ENCODE assay signal across 10 mouse cellular contexts in genomic region chr3:90644220-90644619, GRCm38 (mm10). TPM values are rescaled to one million over a fixed set of nuclear protein-coding genes. Genes with fewer than 3 reads are reported as not detected.
DNase-seq lines count a peak whose midpoint lies in the region; ATAC-seq lines count a peak whose summit lies in the region.
"Had no signal": no experiment of that assay in that cellular context is flagged by ENCODE, and none has a peak within 500 bp of the region (broad histone marks: within the 10 kb centered on the region; RNA-seq: fewer than 3 reads in every experiment).

No protein-coding gene starts in this region.

- H3K4me2 ChIP-seq in hindbrain, embryonic 12.5 days (replicated peaks): no peak overlapping the region
- no peak overlapping the region for H3K4me2 ChIP-seq in limb, embryonic 11.5 days (ENCODE audit: low read depth, severe bottlenecking)

- H3K9me3 ChIP-seq in hindbrain, embryonic 10.5 days: no peaks in the 10 kb centered on the region
- H3K9me3 ChIP-seq in hindbrain, embryonic 12.5 days (replicated peaks): no peaks in the 10 kb centered on the region
- H3K9me3 ChIP-seq in limb, embryonic 11.5 days (ENCODE audit: control insufficient read depth, low read length): no peaks in the 10 kb centered on the region

- ATAC-seq in hindbrain, embryonic 12.5 days (ENCODE audit: low FRiP score): no peak
- no peak for ATAC-seq in limb, embryonic 11.5 days (ENCODE audit: insufficient number of reproducible peaks, low FRiP score, low TSS enrichment, low read depth)

- H3K9ac ChIP-seq in hindbrain, embryonic 12.5 days: no peak overlapping the region
- H3K9ac ChIP-seq in limb, embryonic 11.5 days (ENCODE audit: low read length): no peak overlapping the region

- H3K4me3 ChIP-seq in hindbrain, embryonic 10.5 days: no peak overlapping the region
- H3K4me3 ChIP-seq in hindbrain, embryonic 12.5 days: no peak overlapping the region
- H3K4me3 ChIP-seq in limb, embryonic 11.5 days (ENCODE audit: low read depth, low read length): no peak overlapping the region
- H3K4me3 ChIP-seq: myocyte had no signal

- intact Hi-C loops in gastrocnemius, postnatal 14 days (cut with DNase I; ENCODE audit: low total_unique reads): no loop called here

- peak; percentile 15 for DNase-seq in hindbrain, embryonic 10.5 days (ENCODE audit: low spot score)
- DNase-seq in A20 (ENCODE audit: low read depth, low spot score): peak; percentile 47
- peak; percentile 41 for DNase-seq in T-cell, adult 2 months (ENCODE audit: low spot score)
- peak; percentile 28 for DNase-seq in gastrocnemius, postnatal 14 days
- DNase-seq in limb, embryonic 11.5 days (ENCODE audit: low spot score): peak; percentile 60
- DNase-seq in spleen, postnatal 4 days (ENCODE audit: low spot score in 2 of 2): peak; percentile 46 to 82
- DNase-seq in cerebellum, adult 9-11 months: no peak

- no peaks in the 10 kb centered on the region for H3K27me3 ChIP-seq in hindbrain, embryonic 10.5 days (ENCODE audit: insufficient read depth, poor library complexity, severe bottlenecking)
- no peaks in the 10 kb centered on the region for H3K27me3 ChIP-seq in hindbrain, embryonic 12.5 days
- no peaks in the 10 kb centered on the region for H3K27me3 ChIP-seq in limb, embryonic 11.5 days (ENCODE audit: control insufficient read depth, insufficient read depth, low read length)

- H3K36me3 ChIP-seq in hindbrain, embryonic 10.5 days: no peaks in the 10 kb centered on the region
- no peaks in the 10 kb centered on the region for H3K36me3 ChIP-seq in hindbrain, embryonic 12.5 days
- H3K36me3 ChIP-seq in limb, embryonic 11.5 days (ENCODE audit: control insufficient read depth, insufficient read depth, low read length): no peaks in the 10 kb centered on the region

- no peak overlapping the region for H3K27ac ChIP-seq in hindbrain, embryonic 10.5 days
- no peak overlapping the region for H3K27ac ChIP-seq in hindbrain, embryonic 12.5 days
- no peak overlapping the region for H3K27ac ChIP-seq in limb, embryonic 11.5 days (replicated peaks; ENCODE audit: low read depth, low read length)

- H3K4me1 ChIP-seq in hindbrain, embryonic 10.5 days (replicated peaks): no peaks in the 10 kb centered on the region
- no peaks in the 10 kb centered on the region for H3K4me1 ChIP-seq in hindbrain, embryonic 12.5 days
- no peaks in the 10 kb centered on the region for H3K4me1 ChIP-seq in limb, embryonic 11.5 days (ENCODE audit: control insufficient read depth, insufficient read depth, low read length)

- WGBS in hindbrain, embryonic 10.5 days: 50% methylated on average over 3 of the region's 3 CpGs
- WGBS in hindbrain, embryonic 12.5 days: 52% methylated on average over 3 of the region's 3 CpGs
- WGBS in limb, embryonic 11.5 days: 51% methylated on average over 3 of the region's 3 CpGs

RNA-seq across cellular contexts. Expression of gene S100a7a, which starts 9.6 kb away (rescaled TPM):
- polyA plus RNA-seq in hindbrain, embryonic 10.5 days (2016; fragmentation: Nextera tagmentation; extraction: Ambion mirVana): not detected in 2 replicates
- not detected in 2 replicates for polyA plus RNA-seq in hindbrain, embryonic 12.5 days (2016; fragmentation: Nextera tagmentation; extraction: Ambion mirVana)
- under 1 TPM in 1 of 2 experiments, not detected in 1; 0.16 TPM for total RNA-seq in gastrocnemius, postnatal 14 days (2021)
- polyA plus RNA-seq in limb, embryonic 11.5 days (2014; fragmentation: Nextera tagmentation; extraction: Ambion mirVana): not detected in 2 replicates

RNA-seq across cellular contexts. Expression of gene S100a8, which starts 24.6 kb away (rescaled TPM):
- not detected in 2 replicates for polyA plus RNA-seq in hindbrain, embryonic 10.5 days (2016; fragmentation: Nextera tagmentation; extraction: Ambion mirVana)
- 8.2 and 19.4 TPM in 2 replicates for polyA plus RNA-seq in hindbrain, embryonic 12.5 days (2016; fragmentation: Nextera tagmentation; extraction: Ambion mirVana)
- under 1 TPM in 1 of 2 experiments, not detected in 1; 0.71 TPM for total RNA-seq in gastrocnemius, postnatal 14 days (2021)
- 3.7 TPM in 2 replicates for polyA plus RNA-seq in limb, embryonic 11.5 days (2014; fragmentation: Nextera tagmentation; extraction: Ambion mirVana)
- polyA plus RNA-seq: large intestine, adult 2 months; myocyte had no signal

RNA-seq across cellular contexts. Expression of gene S100a6, which starts 31.5 kb away (rescaled TPM):
- 14.4 and 18.3 TPM in 2 replicates for polyA plus RNA-seq in hindbrain, embryonic 10.5 days (2016; fragmentation: Nextera tagmentation; extraction: Ambion mirVana)
- polyA plus RNA-seq in hindbrain, embryonic 12.5 days (2016; fragmentation: Nextera tagmentation; extraction: Ambion mirVana): 28.5 and 30.3 TPM in 2 replicates
- 10 to 100 TPM; 69.9 to 95.9 TPM for total RNA-seq in gastrocnemius, postnatal 14 days (2021)
- 14.5 and 17.5 TPM in 2 replicates for polyA plus RNA-seq in limb, embryonic 11.5 days (2014; fragmentation: Nextera tagmentation; extraction: Ambion mirVana)

RNA-seq across cellular contexts. Expression of gene S100a5, which starts 35.9 kb away (rescaled TPM):
- not detected in 2 replicates for polyA plus RNA-seq in hindbrain, embryonic 10.5 days (2016; fragmentation: Nextera tagmentation; extraction: Ambion mirVana)
- not detected in 2 replicates for polyA plus RNA-seq in hindbrain, embryonic 12.5 days (2016; fragmentation: Nextera tagmentation; extraction: Ambion mirVana)
- not detected for total RNA-seq in gastrocnemius, postnatal 14 days (2021)
- polyA plus RNA-seq in limb, embryonic 11.5 days (2014; fragmentation: Nextera tagmentation; extraction: Ambion mirVana): not detected in 2 replicates
- polyA plus RNA-seq: large intestine, adult 2 months had no signal

RNA-seq across cellular contexts. Expression of gene S100a4, which starts 40.6 kb away (rescaled TPM):
- polyA plus RNA-seq in hindbrain, embryonic 10.5 days (2016; fragmentation: Nextera tagmentation; extraction: Ambion mirVana): not detected in 2 replicates
- 1.2 and 1.3 TPM in 2 replicates for polyA plus RNA-seq in hindbrain, embryonic 12.5 days (2016; fragmentation: Nextera tagmentation; extraction: Ambion mirVana)
- total RNA-seq in gastrocnemius, postnatal 14 days (2021): 10 to 100 TPM; 11.1 to 16.5 TPM
- 0.72 and 1.0 TPM in 2 replicates for polyA plus RNA-seq in limb, embryonic 11.5 days (2014; fragmentation: Nextera tagmentation; extraction: Ambion mirVana)
